Mouse (Mus musculus): Measurements from ENCODE around the gene Rpl9-ps1. TPM values are rescaled to one million over a fixed set of nuclear protein-coding genes. Genes with fewer than 3 reads are reported as not detected.
A peak's percentile ranks its signal among the peaks of the same experiment; 100 is the strongest.

Rpl9-ps1 gene
- polyA plus RNA-seq, 1 experiment, result not detected

GRCm38 (mm10) chr11:83606396-83606795 is 39.0 kb downstream of the Rpl9-ps1 start:
- no peaks in the 10 kb centered on the region for H3K36me3 ChIP-seq (ENCODE audit: control insufficient read depth, insufficient read depth)
- H3K4me3 ChIP-seq, result no peak overlapping the region
- no peak overlapping the region for H3ac ChIP-seq (ENCODE audit: control insufficient read depth, insufficient read length)
- no peaks in the 10 kb centered on the region for H3K79me2 ChIP-seq (ENCODE audit: control insufficient read depth, insufficient read depth)
- H3K4me2 ChIP-seq (ENCODE audit: low read depth), result no peak overlapping the region
- no peak for TF ChIP-seq USF1 (IDR thresholded peaks at IDR 0.05; ENCODE audit: low read depth)
- TF ChIP-seq SRF (IDR thresholded peaks at IDR 0.05; ENCODE audit: control insufficient read depth, insufficient read length, low read depth), result no peak
- TF ChIP-seq POLR2AphosphoS2 (IDR thresholded peaks at IDR 0.05; ENCODE audit: insufficient read length, low read depth), result no peak
- no peak for TF ChIP-seq E2F4 (IDR thresholded peaks at IDR 0.05; ENCODE audit: insufficient read depth)
- no peak for TF ChIP-seq MYOG (IDR thresholded peaks at IDR 0.05; ENCODE audit: control insufficient read depth in 1 of 3, insufficient read depth in 1 of 3, insufficient read length in 2 of 3, low read depth in 2 of 3)
- H3K27me3 ChIP-seq (ENCODE audit: control insufficient read depth, insufficient read depth, insufficient read length), result no peaks in the 10 kb centered on the region

GRCm38 (mm10) chr11:83605535-83605934 is 39.9 kb downstream of the Rpl9-ps1 start:
- no peak overlapping the region for H3ac ChIP-seq (ENCODE audit: control insufficient read depth, insufficient read length)
- H3K79me2 ChIP-seq (ENCODE audit: control insufficient read depth, insufficient read depth), result no peaks in the 10 kb centered on the region
- H3K27me3 ChIP-seq (ENCODE audit: control insufficient read depth, insufficient read depth, insufficient read length), result no peaks in the 10 kb centered on the region
- no peak overlapping the region for H3K4me2 ChIP-seq (ENCODE audit: low read depth)
- TF ChIP-seq POLR2A (IDR thresholded peaks at IDR 0.05; ENCODE audit: insufficient read length, low read depth), result no peak
- no peak for TF ChIP-seq TCF3 (IDR thresholded peaks at IDR 0.05; ENCODE audit: insufficient read length, low read depth)
- TF ChIP-seq POLR2AphosphoS2 (IDR thresholded peaks at IDR 0.05; ENCODE audit: insufficient read length, low read depth), result no peak
- no peak for TF ChIP-seq REST (IDR thresholded peaks at IDR 0.05; ENCODE audit: insufficient read depth, insufficient read length)
- no peak for TF ChIP-seq MAX (IDR thresholded peaks at IDR 0.05; ENCODE audit: low read depth)
- TF ChIP-seq SRF (IDR thresholded peaks at IDR 0.05; ENCODE audit: control insufficient read depth, insufficient read length, low read depth), result no peak
- TF ChIP-seq E2F4 (IDR thresholded peaks at IDR 0.05; ENCODE audit: insufficient read depth), result no peak
- no peak for TF ChIP-seq MYOD1 (IDR thresholded peaks at IDR 0.05; ENCODE audit: control insufficient read depth in 1 of 3, insufficient read length in 2 of 3, low read depth in 2 of 3)
- no peak for TF ChIP-seq USF1 (IDR thresholded peaks at IDR 0.05; ENCODE audit: low read depth)
- TF ChIP-seq CEBPB (IDR thresholded peaks at IDR 0.05; ENCODE audit: insufficient read depth, poor library complexity, severe bottlenecking), result no peak
- TF ChIP-seq MYOG (IDR thresholded peaks at IDR 0.05; ENCODE audit: control insufficient read depth in 1 of 3, insufficient read depth in 1 of 3, insufficient read length in 2 of 3, low read depth in 2 of 3), result no peak
- TF ChIP-seq TCF12 (IDR thresholded peaks at IDR 0.05; ENCODE audit: insufficient read depth, poor library complexity, severe bottlenecking), result no peak
- H3K36me3 ChIP-seq (ENCODE audit: control insufficient read depth, insufficient read depth), result no peaks in the 10 kb centered on the region
- H3K4me3 ChIP-seq, result no peak overlapping the region

- Histone ChIP-seq H3K79me2 (ENCODE audit: control insufficient read depth, insufficient read depth) (no peaks in the 10 kb centered on the region), H3K27me3 (ENCODE audit: control insufficient read depth, insufficient read depth, insufficient read length) (no peaks in the 10 kb centered on the region), H3ac (ENCODE audit: control insufficient read depth, insufficient read length) (no peak overlapping the region), H3K4me3 (no peak overlapping the region), H3K4me2 (ENCODE audit: low read depth) (no peak overlapping the region), H3K36me3 (ENCODE audit: control insufficient read depth, insufficient read depth) (no peaks in the 10 kb centered on the region)
- TF ChIP-seq CEBPB (IDR thresholded peaks at IDR 0.05; ENCODE audit: insufficient read depth, poor library complexity, severe bottlenecking) (no peak), POLR2AphosphoS2 (IDR thresholded peaks at IDR 0.05; ENCODE audit: insufficient read length, low read depth) (no peak), USF1 (IDR thresholded peaks at IDR 0.05; ENCODE audit: low read depth) (no peak), MYOD1 (IDR thresholded peaks at IDR 0.05; ENCODE audit: control insufficient read depth in 1 of 3, insufficient read length in 2 of 3, low read depth in 2 of 3) (no peak), TCF3 (IDR thresholded peaks at IDR 0.05; ENCODE audit: insufficient read length, low read depth) (no peak), REST (IDR thresholded peaks at IDR 0.05; ENCODE audit: insufficient read depth, insufficient read length) (no peak), E2F4 (IDR thresholded peaks at IDR 0.05; ENCODE audit: insufficient read depth) (no peak), SRF (IDR thresholded peaks at IDR 0.05; ENCODE audit: control insufficient read depth, insufficient read length, low read depth) (no peak), MAX (IDR thresholded peaks at IDR 0.05; ENCODE audit: low read depth) (no peak), POLR2A (IDR thresholded peaks at IDR 0.05; ENCODE audit: insufficient read length, low read depth) (no peak)
Observed at GRCm38 (mm10) chr11:83604698-83605097, 40.7 kb downstream of the Rpl9-ps1 start.

GRCm38 (mm10) chr11:83603399-83603798 is 42.0 kb downstream of the Rpl9-ps1 start:
- H3K36me3 ChIP-seq (ENCODE audit: control insufficient read depth, insufficient read depth), result no peaks in the 10 kb centered on the region
- H3K4me2 ChIP-seq (ENCODE audit: low read depth), result no peak overlapping the region
- TF ChIP-seq POLR2AphosphoS2 (IDR thresholded peaks at IDR 0.05; ENCODE audit: insufficient read length, low read depth) (no peak), CEBPB (IDR thresholded peaks at IDR 0.05; ENCODE audit: insufficient read depth, poor library complexity, severe bottlenecking) (peak; percentile 54; the same call in 1 of the 2 replicates)
- H3K4me3 ChIP-seq, result no peak overlapping the region
- H3ac ChIP-seq (ENCODE audit: control insufficient read depth, insufficient read length), result no peak overlapping the region
- no peaks in the 10 kb centered on the region for H3K79me2 ChIP-seq (ENCODE audit: control insufficient read depth, insufficient read depth)
- H3K27me3 ChIP-seq (ENCODE audit: control insufficient read depth, insufficient read depth, insufficient read length), result no peaks in the 10 kb centered on the region

GRCm38 (mm10) chr11:83600576-83600975 is 44.8 kb downstream of the Rpl9-ps1 start:
- Histone ChIP-seq H3K4me2 (ENCODE audit: low read depth) (no peak overlapping the region), H3K36me3 (ENCODE audit: control insufficient read depth, insufficient read depth) (no peaks in the 10 kb centered on the region), H3K27me3 (ENCODE audit: control insufficient read depth, insufficient read depth, insufficient read length) (no peaks in the 10 kb centered on the region), H3K79me2 (ENCODE audit: control insufficient read depth, insufficient read depth) (no peaks in the 10 kb centered on the region), H3ac (ENCODE audit: control insufficient read depth, insufficient read length) (no peak overlapping the region), H3K4me3 (no peak overlapping the region)
- no peak for TF ChIP-seq MAX (IDR thresholded peaks at IDR 0.05; ENCODE audit: low read depth)
- no peak for TF ChIP-seq E2F4 (IDR thresholded peaks at IDR 0.05; ENCODE audit: insufficient read depth)
- no peak for TF ChIP-seq POLR2AphosphoS2 (IDR thresholded peaks at IDR 0.05; ENCODE audit: insufficient read length, low read depth)
- TF ChIP-seq TCF3 (IDR thresholded peaks at IDR 0.05; ENCODE audit: insufficient read length, low read depth), result no peak
- TF ChIP-seq USF1 (IDR thresholded peaks at IDR 0.05; ENCODE audit: low read depth), result no peak
